Mouse (Mus musculus): ENCODE data around the gene Chek2.
A peak's percentile ranks its signal among the peaks of the same experiment; 100 is the strongest.

Gene Chek2

GRCm38 (mm10) chr5:110840465-110840864 is 686 bp downstream of the Chek2 start:
- peak; percentile 90 for DNase-seq

GRCm38 (mm10) chr5:110841046-110841862 is 1.5 kb downstream of the Chek2 start:
- DNase-seq, result peak; percentile 90

GRCm38 (mm10) chr5:110852990-110853389 is 13.2 kb downstream of the Chek2 start:
- peak; percentile 35 for DNase-seq

- peak; percentile 93 for DNase-seq
Observed at GRCm38 (mm10) chr5:110857091-110857490, 17.3 kb downstream of the Chek2 start.

GRCm38 (mm10) chr5:110859013-110859650 is 19.4 kb downstream of the Chek2 start:
- peak; percentile 99 for DNase-seq

GRCm38 (mm10) chr5:110860445-110860844 is 20.7 kb downstream of the Chek2 start:
- DNase-seq, result peak; percentile 92

GRCm38 (mm10) chr5:110868460-110868859 is 28.7 kb downstream of the Chek2 start:
- no peak for DNase-seq

GRCm38 (mm10) chr5:110869242-110869669 is 29.5 kb downstream of the Chek2 start:
- peak; percentile 94 for DNase-seq

GRCm38 (mm10) chr5:110873160-110873559 is 33.4 kb downstream of the Chek2 start:
- peak; percentile 15 for DNase-seq

GRCm38 (mm10) chr5:110874711-110875110 is 34.9 kb downstream of the Chek2 start:
- DNase-seq, result peak; percentile 73

GRCm38 (mm10) chr5:110875286-110875685 is 35.5 kb downstream of the Chek2 start:
- DNase-seq, result peak; percentile 85

GRCm38 (mm10) chr5:110877666-110878505 is 38.1 kb downstream of the Chek2 start:
- DNase-seq, result peak; percentile 48

GRCm38 (mm10) chr5:110878526-110878925 is 38.7 kb downstream of the Chek2 start:
- DNase-seq, result peak; percentile 87

- DNase-seq, result no peak
Observed at GRCm38 (mm10) chr5:110879042-110879441, 39.3 kb downstream of the Chek2 start.

GRCm38 (mm10) chr5:110879584-110880374 is 40.0 kb downstream of the Chek2 start, which contains the start of gene Ttc28:
TSS of gene Ttc28 (plus strand) at chr5:110879803.
- peak; percentile 99 for DNase-seq

- DNase-seq, result peak; percentile 52
Observed at GRCm38 (mm10) chr5:110888596-110888995, 48.8 kb downstream of the Chek2 start.

GRCm38 (mm10) chr5:110889945-110890344 is 50.2 kb downstream of the Chek2 start:
- no peak for DNase-seq

- no peak for DNase-seq
Observed at GRCm38 (mm10) chr5:110890561-110890960, 50.8 kb downstream of the Chek2 start.

- DNase-seq, result peak; percentile 64
Observed at GRCm38 (mm10) chr5:110897114-110897788, 57.5 kb downstream of the Chek2 start.

- peak; percentile 74 for DNase-seq
Observed at GRCm38 (mm10) chr5:110898169-110898568, 58.4 kb downstream of the Chek2 start.

GRCm38 (mm10) chr5:110898785-110899184 is 59.0 kb downstream of the Chek2 start:
- peak; percentile 73 for DNase-seq

- peak; percentile 59 for DNase-seq
Observed at GRCm38 (mm10) chr5:110900331-110900730, 60.6 kb downstream of the Chek2 start.

Data from heart, adult 11 months (tissue).